Mouse (Mus musculus): ENCODE results near the gene Polr3b.

- TF ChIP-seq GATA1 (IDR thresholded peaks at IDR 0.05; ENCODE audit: borderline replicate concordance, low read length) = no peak
- no peak for TF ChIP-seq FLI1 (IDR thresholded peaks at IDR 0.05; ENCODE audit: low read length)
Measured at GRCm38 (mm10) chr10:84638382-84638781, 16.3 kb downstream of the Polr3b start.

Measured in megakaryocyte, embryonic 14.5 days (primary cell).